Mouse (Mus musculus) cerebellum, postnatal 4 days (tissue): ENCODE measurements at regions not wholly inside any gene's neighbourhood (a gene's known extent, or its start where the extent isn't known, plus 50 kb on each side); places are given as distances from the start of the nearest gene placed in this dataset.
"Not testable (repeated sequence)": the region's sequence is repeated elsewhere in the genome, so short reads cannot be mapped to it uniquely, and the experiment has no call there.

Source experiments
- DNase-seq, 2 experiments: peaks; one replicate each; pipeline ENCODE4 v3.0.0; 2022; ENCODE audit warnings: low spot score in 2 of 2, mixed read lengths in 1 of 2

DNA sequence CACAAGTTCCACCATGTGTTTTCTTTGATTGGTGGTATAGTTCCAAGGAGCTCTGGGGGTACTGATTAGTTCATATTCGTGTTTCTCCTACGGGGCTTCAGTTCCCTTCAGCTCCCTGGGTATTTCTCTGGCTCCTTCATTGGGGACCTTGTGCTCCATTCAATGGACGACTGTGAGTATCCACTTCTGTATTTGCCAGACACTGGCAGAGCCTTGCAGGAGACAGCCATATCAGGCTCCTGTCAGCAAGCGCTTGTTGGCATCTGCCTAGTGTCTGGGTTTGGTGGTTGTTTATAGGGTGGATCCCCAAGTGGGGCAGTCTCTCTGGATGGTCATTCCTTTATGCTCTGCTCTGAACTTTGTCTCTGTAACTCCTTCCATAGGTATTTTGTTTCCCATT, 1905.5 kb upstream of the Sel1l start:
- not testable (repeated sequence) for DNase-seq

DNA sequence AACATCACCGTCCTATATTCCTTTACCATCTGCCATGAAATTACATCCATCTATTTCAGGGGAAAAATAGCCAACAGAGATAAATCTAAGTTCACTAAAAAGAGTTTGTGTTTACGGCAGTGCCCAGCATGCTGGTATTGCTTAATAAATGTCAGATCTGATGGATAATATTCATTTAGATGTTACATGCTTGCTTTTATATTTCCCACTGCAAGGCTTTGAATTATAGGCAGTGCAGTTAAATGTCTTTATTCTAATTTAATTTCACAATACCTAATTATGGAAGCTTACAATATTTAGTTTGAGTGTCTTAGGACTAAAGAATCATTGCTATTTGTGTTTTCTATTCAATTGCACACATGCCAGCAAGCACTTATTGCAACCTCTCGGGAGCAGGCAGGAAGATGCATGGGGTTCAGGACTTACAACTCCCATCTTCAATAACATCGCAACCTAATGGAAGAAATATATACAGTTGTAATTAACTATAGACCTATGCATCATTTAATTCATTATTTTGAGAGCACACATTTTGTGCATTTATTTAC, 1899.4 kb upstream of the Sel1l start:
- DNase-seq, result no peak

DNA sequence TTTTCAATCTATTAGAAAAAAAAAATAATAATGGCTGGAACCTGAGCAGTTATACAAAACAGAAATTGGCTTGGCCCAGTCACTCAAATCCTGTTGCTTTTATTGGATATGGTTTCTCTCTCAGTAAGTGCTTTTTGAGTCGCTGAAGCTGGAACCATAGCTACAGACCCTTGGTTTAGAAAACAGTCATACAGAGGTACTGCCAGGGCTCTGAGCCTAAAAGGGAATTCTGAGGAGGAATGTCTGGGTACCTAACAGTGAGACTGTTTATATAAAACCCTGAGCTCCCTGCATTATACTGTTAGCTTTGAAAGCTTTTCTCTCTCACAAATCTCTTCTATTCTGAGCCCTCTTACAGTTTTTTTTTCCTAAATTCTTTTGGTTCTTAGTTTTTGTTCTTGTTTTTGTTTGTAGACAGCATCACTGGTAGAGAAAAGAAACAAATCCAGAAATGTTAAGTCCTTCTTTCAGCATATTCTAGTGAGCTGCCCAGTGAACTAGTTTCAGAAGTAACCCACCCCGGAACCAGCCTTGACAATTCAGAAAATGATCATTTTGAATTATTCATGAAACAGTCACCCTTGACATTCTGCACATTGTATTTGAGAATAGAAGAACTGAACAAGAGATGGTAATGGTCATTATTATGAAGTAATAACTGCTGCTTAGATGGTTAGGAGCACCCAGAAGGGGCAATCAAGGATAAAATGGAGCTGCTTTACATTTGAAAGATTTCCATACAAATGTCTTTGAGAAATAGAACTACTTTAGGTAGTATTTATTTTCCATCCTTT, 1869.9 kb upstream of the Sel1l start:
- no peak for DNase-seq

DNA sequence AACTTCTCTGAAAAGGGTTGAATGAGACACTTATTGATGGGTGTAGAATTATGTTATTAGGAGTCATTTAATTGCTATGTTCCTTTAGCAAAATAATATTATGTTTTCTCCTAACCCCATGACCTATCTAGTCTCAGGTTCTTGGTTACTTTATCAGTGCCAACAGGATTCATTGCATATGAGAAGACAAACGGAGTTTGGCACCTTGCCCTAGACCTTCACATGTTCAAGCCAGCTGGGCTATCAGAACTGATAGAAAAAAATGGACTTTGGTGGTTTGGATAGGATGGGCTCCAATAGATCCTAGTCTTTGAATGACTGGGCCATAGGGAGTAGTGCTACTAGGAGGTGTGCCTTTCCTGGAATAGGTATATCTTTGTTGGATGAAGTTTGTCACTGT, 1857.0 kb upstream of the Sel1l start:
- peak in 1 of 2 experiments; percentile 14 for DNase-seq

DNA sequence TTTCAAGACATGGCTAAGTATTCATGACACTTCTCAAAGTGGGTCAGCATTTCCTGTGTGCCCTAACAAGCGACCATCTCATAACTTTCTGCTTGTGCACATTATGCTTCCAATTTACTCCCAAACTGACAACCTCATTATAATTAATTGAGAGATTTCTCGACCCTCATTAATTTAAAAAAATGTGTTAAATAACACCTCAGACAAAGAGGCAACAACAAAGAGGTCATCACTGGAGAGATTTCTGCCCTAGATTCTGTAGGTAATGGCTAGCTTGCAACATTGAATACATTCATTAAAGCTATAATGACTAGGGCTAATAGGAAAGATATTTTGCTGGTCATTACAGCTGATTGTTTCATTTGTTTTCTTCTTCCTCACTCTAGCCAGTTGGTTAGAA, 1838.2 kb upstream of the Sel1l start:
- DNase-seq, result no peak

DNA sequence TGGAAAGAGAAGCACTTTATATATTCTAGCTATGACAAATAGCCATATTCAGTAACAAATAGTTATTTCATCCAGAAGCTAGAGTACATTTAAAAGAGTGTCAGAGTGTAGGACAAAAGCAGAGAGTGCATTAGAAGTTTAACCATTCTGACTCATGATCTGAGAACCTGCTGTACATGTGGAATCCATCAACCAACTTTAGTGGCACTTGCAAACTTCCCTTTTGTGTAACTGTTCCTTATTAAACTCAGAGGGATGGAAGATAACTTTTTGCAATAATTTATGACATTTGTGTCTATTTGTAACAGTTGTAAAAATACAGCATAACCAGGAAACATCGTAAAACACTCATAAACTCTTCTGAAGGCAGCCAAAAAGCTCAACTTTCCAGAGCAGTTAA, 1835.4 kb upstream of the Sel1l start:
- no peak for DNase-seq

DNA sequence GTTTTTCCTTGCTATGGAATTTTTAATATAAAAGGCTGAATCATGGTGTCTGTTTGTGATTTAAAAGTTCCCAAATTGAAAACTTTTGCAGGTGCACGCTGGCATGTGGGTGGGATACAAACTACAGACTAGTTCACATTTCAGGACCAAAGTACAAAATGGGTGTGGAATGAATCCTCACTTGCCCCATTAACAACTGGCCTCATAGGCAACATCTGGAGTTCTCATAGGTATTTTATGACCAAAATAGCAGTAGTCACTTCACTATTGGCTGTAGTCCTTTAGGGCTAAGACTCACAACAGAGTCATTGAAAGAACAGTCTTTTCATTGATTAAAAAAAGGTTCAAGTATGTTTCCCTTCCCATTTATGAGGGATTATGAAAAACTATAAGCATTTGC, 1828.5 kb upstream of the Sel1l start:
- DNase-seq, result no peak

DNA sequence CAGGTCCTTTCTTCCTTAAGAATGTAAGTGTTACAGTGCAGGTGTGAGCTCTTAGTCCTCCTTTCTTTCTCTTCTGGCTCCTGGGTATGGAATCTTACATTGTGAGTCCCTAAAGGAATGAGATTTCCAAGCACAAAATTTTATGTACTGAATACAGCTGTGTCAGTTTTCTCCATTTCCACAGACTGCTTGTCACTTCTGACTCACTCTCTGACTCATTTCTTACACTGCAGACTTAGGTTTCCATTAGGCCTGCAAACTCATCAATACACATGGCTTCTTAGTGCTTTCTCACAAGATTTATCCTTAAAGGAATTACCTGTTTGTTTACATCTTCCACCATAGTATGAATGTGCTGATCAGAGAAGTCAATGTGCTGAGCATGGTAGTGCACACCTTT, 1826.1 kb upstream of the Sel1l start:
- no peak for DNase-seq

DNA sequence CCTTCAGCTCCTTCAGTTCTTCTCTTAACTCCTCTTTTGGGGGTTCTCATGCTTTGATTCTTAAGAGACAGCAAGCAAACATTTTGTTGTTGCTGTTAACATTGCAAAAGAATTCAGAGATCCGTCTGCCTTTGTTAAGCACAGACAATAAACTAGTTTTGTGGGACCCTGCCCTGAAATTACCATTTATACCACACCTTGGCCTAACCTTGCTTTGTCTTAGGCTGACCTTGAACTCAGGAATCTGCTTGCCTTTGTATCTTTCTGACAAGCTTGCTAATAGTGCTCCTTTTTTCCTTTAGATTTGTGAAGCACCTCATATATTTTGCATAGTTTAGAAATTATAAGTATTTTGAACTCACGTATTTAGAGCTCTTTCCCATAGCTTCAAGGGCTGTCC, 1820.3 kb upstream of the Sel1l start:
- no peak for DNase-seq

DNA sequence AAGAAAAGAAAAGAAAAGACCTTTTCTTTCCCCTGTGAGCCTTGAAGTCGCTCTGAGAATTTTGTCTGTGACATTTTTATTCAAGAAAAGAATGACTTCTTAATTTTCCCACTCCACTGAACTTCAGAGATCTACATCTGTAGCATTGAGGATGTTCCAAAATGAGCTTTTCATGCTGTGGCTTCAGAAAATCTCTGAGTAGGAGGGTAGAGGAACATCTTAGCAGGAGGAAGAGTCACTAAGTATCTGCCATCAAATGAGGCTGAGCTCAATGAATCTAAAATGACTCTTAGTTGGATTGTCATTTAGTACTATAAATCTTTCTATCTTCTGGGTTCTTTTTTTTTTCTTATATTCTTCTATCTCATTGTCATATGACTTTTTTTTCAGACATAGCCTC, 1817.8 kb upstream of the Sel1l start:
- no peak for DNase-seq
